Mouse (Mus musculus) embryonic fibroblast, embryonic 13.5 days (primary cell): ENCODE data around the gene Gps1.

ENCODE experiments used
- CTCF ChIP-seq: IDR thresholded peaks from 2 replicates; pipeline ENCODE4 v1.5.1; 2011; ENCODE audit warnings: mild to moderate bottlenecking, control low read depth, low read length, moderate library complexity, borderline replicate concordance; ENCODE audit not compliant: insufficient read depth
- POLR2A ChIP-seq: IDR thresholded peaks from 2 replicates; pipeline ENCODE4 v1.6.1; 2011; ENCODE audit warnings: low read depth, mild to moderate bottlenecking, control low read depth, low read length, moderate library complexity

- TF ChIP-seq CTCF, result no peak
- TF ChIP-seq POLR2A, result no peak
These were observed 5.7 kb downstream of the Gps1 start for GRCm38 (mm10) chr11:120789810-120790209.
